ENCODE assay signal across 20 mouse cellular contexts in the genomic region with DNA sequence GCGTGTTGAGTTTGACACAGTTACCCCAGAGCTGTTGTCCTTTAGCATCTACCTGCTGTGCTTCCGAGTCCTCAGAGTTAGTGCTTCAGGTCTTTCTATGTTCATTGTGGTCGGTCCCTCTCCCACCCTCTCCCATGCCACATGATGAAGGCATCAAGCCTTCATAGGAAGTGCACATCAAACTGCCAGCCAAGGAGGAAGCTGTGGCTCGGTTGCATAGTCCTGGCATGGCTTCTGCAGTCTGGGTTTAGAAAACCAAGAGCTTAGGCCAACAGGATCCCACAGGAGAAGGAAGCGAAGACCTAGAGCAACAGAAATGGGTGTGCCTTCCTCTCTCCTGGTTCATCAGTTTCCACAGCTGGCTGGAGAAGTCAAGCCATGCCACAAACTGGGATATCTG.
DNase-seq lines count a peak whose midpoint lies in the region; ATAC-seq and TF ChIP-seq lines count a peak whose summit lies in the region.
"Had no signal": no experiment of that assay in that cellular context is flagged by ENCODE, and none has a peak within 500 bp of the region (broad histone marks: within the 10 kb centered on the region; RNA-seq: fewer than 3 reads in every experiment).

No protein-coding gene starts in this region.

- H3K4me3 ChIP-seq in gastrocnemius, adult 2 months, result no peak overlapping the region
- no peak overlapping the region for H3K4me3 ChIP-seq in embryonic facial prominence, embryonic 10.5 days
- H3K4me3 ChIP-seq: embryonic facial prominence, embryonic 15.5 days; erythroblast, embryonic 14.5 days; forebrain, embryonic 10.5 days; heart, embryonic 13.5 days; hindbrain, embryonic 13.5 days had no signal

- no peak for TF ChIP-seq CTCF in gastrocnemius, adult 2 months (IDR thresholded peaks at IDR 0.05)

- peak; percentile 81 to 83 for ATAC-seq in hematopoietic stem cell, adult 5-6 weeks (replicated peaks in 1 of 2; ENCODE audit: insufficient read depth in 1 of 2, low FRiP score in 2 of 2, low TSS enrichment in 1 of 2, low read depth in 1 of 2, poor library complexity in 2 of 2, severe bottlenecking in 2 of 2)
- ATAC-seq in monocyte, adult 5-6 weeks (replicated peaks; ENCODE audit: insufficient number of reproducible peaks, low FRiP score, low TSS enrichment, poor library complexity, severe bottlenecking), result peak; percentile 40; the same call in 1 of the 2 replicates
- ATAC-seq: forebrain, embryonic 14.5 days had no signal

- DNase-seq in gastrocnemius, adult 2 months, result no peak
- DNase-seq in gastrocnemius, postnatal 4 days (ENCODE audit: low spot score in 2 of 2), result no peak
- DNase-seq in lung, postnatal 25 days (ENCODE audit: low spot score), result peak; percentile 20
- DNase-seq in lung, postnatal 14 days, result no peak
- no peak for DNase-seq in embryonic facial prominence, embryonic 10.5 days (ENCODE audit: low spot score)
- no peak for DNase-seq in adrenal gland, postnatal 4 days (ENCODE audit: low spot score in 2 of 2)
- DNase-seq: adrenal gland, postnatal 10 days; cerebellum, adult 18-20 months; cerebellum, adult 9-11 months; cerebellum, postnatal 36 days; gastrocnemius, postnatal 36 days; heart, postnatal 4 days had no signal

- H3K4me1 ChIP-seq in embryonic facial prominence, embryonic 10.5 days, result peaks cover 20% of the 10 kb centered on the region

- intact Hi-C loops in gastrocnemius, adult 2 months (cut with DNase I), result no loop called here

- 0 out of 2 replicates have a peak overlapping the region, but pooled peaks have one; percentile 8 for H3K27ac ChIP-seq in gastrocnemius, adult 2 months
- H3K27ac ChIP-seq in embryonic facial prominence, embryonic 10.5 days (replicated peaks), result no peak overlapping the region
- H3K27ac ChIP-seq: embryonic facial prominence, embryonic 15.5 days; forebrain, embryonic 10.5 days; heart, embryonic 13.5 days; hindbrain, embryonic 13.5 days had no signal

- WGBS in embryonic facial prominence, embryonic 10.5 days, result 89% methylated on average over 5 of the region's 5 CpGs

- no peaks in the 10 kb centered on the region for H3K27me3 ChIP-seq in embryonic facial prominence, embryonic 10.5 days (replicated peaks; ENCODE audit: low read depth, poor library complexity, severe bottlenecking)
- H3K27me3 ChIP-seq: embryonic facial prominence, embryonic 15.5 days; heart, embryonic 13.5 days; hindbrain, embryonic 13.5 days had no signal

- H3K9me3 ChIP-seq in embryonic facial prominence, embryonic 10.5 days, result no peaks in the 10 kb centered on the region
- H3K9me3 ChIP-seq: embryonic facial prominence, embryonic 15.5 days; forebrain, embryonic 10.5 days; heart, embryonic 13.5 days; hindbrain, embryonic 13.5 days had no signal

- 0 out of 2 replicates have a peak, but pooled peaks cover 11% of the 10 kb centered on the region for H3K36me3 ChIP-seq in embryonic facial prominence, embryonic 10.5 days (replicated peaks)
- H3K36me3 ChIP-seq: embryonic facial prominence, embryonic 15.5 days; forebrain, embryonic 10.5 days; hindbrain, embryonic 13.5 days had no signal
